Mouse (Mus musculus) limb, embryonic 11.5 days (tissue): Measurements from ENCODE around the gene Irf8. TPM values are rescaled to one million over a fixed set of nuclear protein-coding genes. Genes with fewer than 3 reads are reported as not detected.
"Not testable (repeated sequence)": the region's sequence is repeated elsewhere in the genome, so short reads cannot be mapped to it uniquely, and the experiment has no call there.

ENCODE experiments used
- ATAC-seq: fragments of 200-750 bp; cut with Nextera tagmentation; 2 replicates; pipeline ENCODE4 v1.8.0; 2017; ENCODE audit warnings: low read depth; ENCODE audit not compliant: insufficient number of reproducible peaks, low FRiP score, low TSS enrichment
- DNase-seq: peaks from one replicate; pipeline ENCODE4 v3.0.0-alpha.2; 2015; ENCODE audit warnings: low spot score
- H3K27ac ChIP-seq: fragments of 300-500 bp; sonication (generic); replicated peaks from 2 replicates; pipeline ENCODE4 v1.5.1; 2014; ENCODE audit warnings: low read depth, mild to moderate bottlenecking, low read length
- H3K27me3 ChIP-seq: fragments of 300-500 bp; sonication (generic); 2 replicates; pipeline ENCODE4 v1.6.1; 2014; ENCODE audit warnings: mild to moderate bottlenecking, low read length, mixed read lengths; ENCODE audit not compliant: control insufficient read depth, insufficient read depth
- H3K36me3 ChIP-seq: fragments of 300-500 bp; sonication (generic); 2 replicates; pipeline ENCODE4 v1.6.1; 2014; ENCODE audit warnings: mild to moderate bottlenecking, low read length, moderate library complexity, mixed read lengths; ENCODE audit not compliant: control insufficient read depth, insufficient read depth
- H3K4me1 ChIP-seq: fragments of 300-500 bp; sonication (generic); 2 replicates; pipeline ENCODE4 v1.6.1; 2014; ENCODE audit warnings: low read length, mixed read lengths; ENCODE audit not compliant: control insufficient read depth, insufficient read depth
- H3K4me2 ChIP-seq: fragments of 300-500 bp; sonication (generic); 2 replicates; pipeline ENCODE4 v1.6.1; 2014; ENCODE audit warnings: low read depth, mild to moderate bottlenecking, moderate library complexity; ENCODE audit not compliant: severe bottlenecking
- H3K4me3 ChIP-seq: fragments of 300-500 bp; sonication (generic); 2 replicates; pipeline ENCODE4 v1.5.1; 2014; ENCODE audit warnings: low read depth, low read length
- H3K9ac ChIP-seq: fragments of 300-500 bp; sonication (generic); 2 replicates; pipeline ENCODE4 v1.6.1; 2014; ENCODE audit warnings: mild to moderate bottlenecking, low read length
- H3K9me3 ChIP-seq: fragments of 300-500 bp; sonication (generic); 2 replicates; pipeline ENCODE4 v1.6.1; 2016; ENCODE audit warnings: low read length; ENCODE audit not compliant: control insufficient read depth
- WGBS: fragments of 180-500 bp; shearing (Covaris S2); extraction: QIAGEN DNeasy Blood & Tissue Kit; methylation state at CpG from one replicate; pipeline ENCODE4 v1.1.7; 2014; 5-methylcytosine and 5-hydroxymethylcytosine counted together
- polyA plus RNA-seq: library from polyadenylated mRNA; unstranded; fragments of >200 nt; fragmentation: Nextera tagmentation; extraction: Ambion mirVana; gene quantifications from 2 replicates; pipeline ENCODE4 v1.2.1, GENCODE M21; 2014

The Irf8 gene
- polyA plus RNA-seq, 1 experiment from 2014 or later = 2.4 TPM

DNA sequence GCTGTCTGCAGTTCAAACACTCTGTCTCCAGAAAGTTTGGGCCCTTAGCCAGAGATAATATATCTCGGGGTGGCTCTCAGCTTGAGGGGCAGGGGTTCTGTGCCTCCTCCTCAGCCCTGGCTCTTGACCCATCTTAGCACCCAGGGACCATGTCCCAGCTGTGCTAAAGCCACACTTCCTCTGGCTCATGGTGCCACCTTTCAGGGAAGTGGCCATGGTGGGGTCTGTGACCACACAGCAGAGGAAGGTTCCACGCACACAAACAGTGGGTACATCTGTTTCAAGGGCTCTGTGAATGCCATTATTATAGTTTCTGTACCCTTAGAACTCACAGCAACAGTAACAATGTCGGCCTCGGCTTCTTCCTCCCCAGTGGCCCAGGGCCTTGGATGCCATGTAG is 47.6 kb downstream of the Irf8 start:
- Histone ChIP-seq H3K4me1 (no peaks in the 10 kb centered on the region), H3K27me3 (no peaks in the 10 kb centered on the region), H3K4me3 (no peak overlapping the region), H3K36me3 (no peaks in the 10 kb centered on the region), H3K4me2 (no peak overlapping the region), H3K9ac (no peak overlapping the region), H3K27ac (no peak overlapping the region), H3K9me3 (no peaks in the 10 kb centered on the region)
- 93% methylated on average over 4 of the region's 4 CpGs for WGBS
- no peak for ATAC-seq
- DNase-seq = no peak

DNA sequence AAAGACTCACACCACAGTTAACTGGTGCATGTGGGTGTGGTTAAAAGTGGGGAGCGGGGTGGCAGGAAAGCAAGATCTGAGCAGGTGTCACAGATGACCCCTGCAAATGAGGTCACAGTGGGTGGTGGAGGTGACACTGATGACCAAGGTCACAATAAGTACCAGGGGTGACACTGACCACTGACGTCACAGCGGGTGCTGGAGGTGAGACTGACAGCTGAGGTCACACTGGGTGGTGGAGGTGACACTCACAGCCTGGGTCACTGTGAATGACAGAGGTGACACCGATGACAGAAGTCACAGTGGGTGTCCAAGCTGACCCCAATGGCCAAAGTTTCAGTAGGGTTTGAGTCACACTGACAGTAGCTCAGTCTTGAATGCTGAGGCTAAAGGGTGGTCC is 50.6 kb downstream of the Irf8 start:
- Histone ChIP-seq H3K4me3 (no peak overlapping the region), H3K36me3 (no peaks in the 10 kb centered on the region), H3K27ac (no peak overlapping the region), H3K4me2 (no peak overlapping the region), H3K27me3 (no peaks in the 10 kb centered on the region), H3K4me1 (no peaks in the 10 kb centered on the region), H3K9ac (no peak overlapping the region), H3K9me3 (no peaks in the 10 kb centered on the region)
- ATAC-seq (no peak), DNase-seq (no peak)
- WGBS = 73% methylated on average over 4 of the region's 4 CpGs

DNA sequence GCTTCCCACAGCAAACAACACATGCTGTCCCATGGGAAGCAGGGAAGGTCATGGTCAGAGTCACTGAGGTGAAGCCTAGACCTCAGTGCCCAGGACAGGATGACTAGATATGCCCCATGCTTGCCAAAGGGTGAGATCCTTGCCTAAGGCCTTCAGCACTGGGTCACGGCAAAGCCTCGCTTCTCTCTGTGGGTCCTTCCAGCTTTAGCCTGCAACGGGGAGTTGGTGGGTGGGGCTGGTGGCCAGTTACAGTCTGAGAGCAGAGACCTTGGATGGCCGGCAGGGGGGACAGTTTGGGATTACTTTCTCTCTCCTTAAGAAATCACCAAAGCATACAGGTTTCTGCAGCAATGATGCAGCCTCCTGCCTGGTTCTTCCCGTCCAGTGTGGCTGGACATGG is 51.5 kb downstream of the Irf8 start:
- DNase-seq = no peak
- H3K4me1 ChIP-seq = no peaks in the 10 kb centered on the region
- 34% methylated on average over 5 of the region's 5 CpGs for WGBS
- no peaks in the 10 kb centered on the region for H3K36me3 ChIP-seq
- H3K4me3 ChIP-seq = no peak overlapping the region
- H3K27me3 ChIP-seq = no peaks in the 10 kb centered on the region
- H3K27ac ChIP-seq = no peak overlapping the region
- H3K9me3 ChIP-seq = no peaks in the 10 kb centered on the region
- H3K4me2 ChIP-seq = no peak overlapping the region
- H3K9ac ChIP-seq = no peak overlapping the region
- no peak for ATAC-seq

DNA sequence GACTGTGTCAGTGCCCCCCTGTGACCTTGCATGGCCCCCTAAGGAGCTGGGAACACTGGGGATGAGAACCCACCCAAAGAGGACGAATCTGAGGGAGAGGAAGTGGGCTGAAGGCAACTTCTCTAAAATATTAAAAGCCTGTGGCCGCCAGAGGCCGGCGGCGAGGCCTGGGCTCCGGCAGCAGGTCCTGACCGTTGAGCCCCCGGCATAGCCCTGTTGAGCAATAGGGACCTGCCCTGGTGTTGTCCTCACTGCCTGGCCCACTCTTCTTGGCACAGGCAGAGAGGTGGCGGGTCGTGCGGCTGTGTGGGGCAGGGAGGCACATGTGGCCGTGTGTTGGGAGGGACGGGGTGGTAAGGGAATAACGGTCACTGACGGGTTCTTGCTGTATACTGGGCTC is 56.6 kb downstream of the Irf8 start:
- Histone ChIP-seq H3K4me3 (no peak overlapping the region), H3K4me1 (no peaks in the 10 kb centered on the region), H3K36me3 (no peaks in the 10 kb centered on the region), H3K27me3 (no peaks in the 10 kb centered on the region), H3K9me3 (no peaks in the 10 kb centered on the region), H3K4me2 (no peak overlapping the region), H3K27ac (no peak overlapping the region), H3K9ac (no peak overlapping the region)
- DNase-seq = no peak
- ATAC-seq = no peak
- WGBS = 89% methylated on average over 15 of the region's 15 CpGs

DNA sequence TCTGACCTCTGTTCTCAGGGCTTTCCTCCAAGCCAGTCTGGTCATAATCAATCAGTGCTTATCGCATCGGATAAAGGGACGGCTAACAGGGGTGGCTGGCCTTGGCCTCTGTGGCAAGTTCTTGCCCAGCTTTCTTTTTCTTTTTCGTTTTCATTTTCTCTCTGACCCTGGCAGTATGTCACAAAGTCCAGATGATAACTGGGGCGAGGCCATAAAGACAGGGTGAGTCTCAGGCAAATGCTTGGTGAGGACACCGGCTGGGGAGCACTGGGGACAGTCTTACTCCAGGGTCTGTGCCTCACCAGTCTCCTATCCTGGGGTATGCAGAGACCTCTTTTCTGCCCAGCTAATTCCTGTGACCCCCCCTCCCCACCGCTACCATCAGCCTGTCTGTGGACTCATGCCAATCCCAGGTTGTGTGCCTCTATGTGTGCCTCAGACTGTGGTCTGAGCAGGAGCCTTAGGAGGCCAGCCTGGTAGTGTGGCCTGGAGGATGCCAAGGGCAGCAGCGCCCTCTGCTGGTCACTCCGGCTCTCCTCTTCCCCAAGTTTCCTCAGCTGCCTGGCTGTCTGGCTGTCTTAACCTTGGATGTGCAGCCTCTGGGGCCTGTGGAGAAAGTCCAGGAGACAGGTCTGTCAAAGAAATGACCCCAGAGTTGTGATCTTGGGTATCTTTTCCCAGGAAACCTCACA is 59.9 kb downstream of the Irf8 start:
- Histone ChIP-seq H3K27ac (no peak overlapping the region), H3K4me1 (no peaks in the 10 kb centered on the region), H3K4me2 (no peak overlapping the region), H3K27me3 (peaks cover 4% of the 10 kb centered on the region; the same call in 1 of the 2 replicates), H3K9me3 (no peaks in the 10 kb centered on the region), H3K36me3 (no peaks in the 10 kb centered on the region), H3K4me3 (no peak overlapping the region), H3K9ac (no peak overlapping the region)
- 50% methylated on average over 9 of the region's 9 CpGs for WGBS
- ATAC-seq (no peak), DNase-seq (peak; percentile 94)

DNA sequence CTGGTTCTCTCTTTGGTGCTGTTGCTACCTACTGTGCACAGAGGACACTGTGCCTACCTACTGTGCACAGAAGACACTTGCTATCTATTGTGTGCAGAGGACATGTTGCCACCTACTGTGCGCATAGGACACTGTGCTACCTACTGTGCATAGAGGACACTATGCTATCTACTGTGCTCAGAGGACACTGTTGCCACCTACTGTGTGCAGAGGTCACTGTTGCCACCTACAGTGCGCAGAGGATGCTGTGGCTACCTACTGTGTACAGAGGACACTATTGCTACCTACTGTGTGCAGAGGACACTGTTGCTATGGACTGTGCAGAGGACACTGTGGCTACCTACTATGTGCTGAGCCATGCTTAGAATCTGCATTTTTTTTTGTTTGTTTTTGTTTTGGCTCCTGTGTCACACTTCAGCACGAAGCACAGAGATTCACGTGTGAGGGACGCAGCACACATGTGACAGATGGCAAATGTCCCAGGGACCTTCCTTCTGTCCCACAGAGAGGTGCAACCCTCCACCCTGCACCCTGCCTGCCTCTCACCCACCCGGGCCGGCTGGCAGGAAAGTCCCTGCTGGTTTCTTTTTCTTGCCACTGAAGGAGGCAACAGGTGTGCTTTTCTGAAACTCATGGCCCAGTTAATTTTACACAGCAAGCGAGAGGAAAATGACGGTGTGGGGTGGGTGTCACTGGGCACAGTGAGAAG is 61.0 kb downstream of the Irf8 start:
- 88% methylated on average over 9 of the region's 9 CpGs for WGBS
- H3K4me2 ChIP-seq = no peak overlapping the region
- ATAC-seq (no peak), DNase-seq (no peak)
- no peak overlapping the region for H3K27ac ChIP-seq
- no peak overlapping the region for H3K9ac ChIP-seq
- no peaks in the 10 kb centered on the region for H3K36me3 ChIP-seq
- H3K27me3 ChIP-seq = peaks cover 9% of the 10 kb centered on the region; the same call in 1 of the 2 replicates
- H3K4me1 ChIP-seq = no peaks in the 10 kb centered on the region
- no peak overlapping the region for H3K4me3 ChIP-seq
- no peaks in the 10 kb centered on the region for H3K9me3 ChIP-seq

DNA sequence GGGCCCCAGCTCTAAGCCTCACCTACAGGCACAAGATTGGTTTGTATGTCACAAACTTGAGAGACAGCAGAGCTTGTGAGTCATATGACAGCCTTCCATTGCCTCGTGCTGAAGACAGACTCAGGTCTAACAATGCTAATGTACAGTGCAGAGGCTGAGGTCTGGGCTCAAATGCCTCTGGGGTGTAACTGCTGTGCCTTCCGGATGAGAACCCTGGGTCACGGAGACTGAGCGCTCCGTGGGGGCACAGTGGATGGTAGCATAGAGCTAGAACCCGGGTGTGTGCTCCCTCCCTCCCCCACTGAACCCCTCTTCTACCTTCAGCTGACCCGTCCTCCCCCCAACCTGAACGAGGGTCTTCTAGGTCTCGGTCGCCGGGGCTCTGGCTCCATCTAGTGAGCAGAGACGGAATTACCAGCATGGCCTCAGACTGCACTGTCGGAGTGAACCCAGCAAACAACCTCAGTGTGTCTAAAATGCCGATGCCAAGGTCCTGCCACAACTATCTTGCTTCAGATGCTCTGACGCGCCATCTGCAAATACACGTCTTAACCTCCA is 64.2 kb downstream of the Irf8 start:
- WGBS = 6% methylated on average over 17 of the region's 17 CpGs
- Histone ChIP-seq H3K36me3 (no peaks in the 10 kb centered on the region), H3K27ac (no peak overlapping the region), H3K9me3 (no peaks in the 10 kb centered on the region), H3K4me3 (no peak overlapping the region), H3K4me1 (no peaks in the 10 kb centered on the region), H3K9ac (no peak overlapping the region), H3K27me3 (peaks cover 11% of the 10 kb centered on the region; the same call in 1 of the 2 replicates), H3K4me2 (no peak overlapping the region)
- DNase-seq (peak; percentile 86), ATAC-seq (no peak)

DNA sequence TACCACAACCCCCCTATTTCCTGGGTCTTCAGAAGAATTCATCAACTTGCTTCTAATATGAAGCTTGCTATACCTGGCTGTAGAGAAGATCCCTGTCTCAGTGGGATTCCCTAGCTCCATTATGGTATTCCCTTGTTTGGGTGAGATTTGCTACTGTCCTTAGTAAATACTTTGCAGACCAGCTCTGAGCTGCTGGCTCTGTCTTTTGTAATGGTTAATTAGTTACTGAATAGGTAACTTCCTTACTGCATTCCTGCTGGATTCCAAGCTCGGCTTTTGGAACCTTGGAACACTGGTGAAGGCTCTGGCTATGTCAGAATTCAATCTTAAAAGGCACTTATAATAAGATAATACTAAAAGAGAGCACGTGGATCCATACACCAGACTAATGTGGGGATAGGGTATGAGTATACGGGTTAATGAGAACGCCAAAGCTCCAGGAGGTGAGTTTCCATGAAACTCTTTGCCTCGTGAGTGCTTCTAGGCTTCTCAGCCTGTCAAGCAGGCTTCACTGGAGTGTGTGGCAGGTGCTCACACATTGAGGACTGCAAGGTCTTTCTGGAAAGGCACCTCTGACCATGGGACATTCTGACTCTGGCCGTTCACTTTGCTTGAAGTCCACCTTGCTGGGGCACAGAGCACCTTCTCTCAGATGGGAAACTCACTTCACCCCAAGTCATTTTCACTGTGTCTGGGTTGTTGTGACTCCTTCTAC is 67.7 kb downstream of the Irf8 start:
- ATAC-seq, H3K4me3 ChIP-seq, H3K4me1 ChIP-seq, DNase-seq, H3K9me3 ChIP-seq, H3K9ac ChIP-seq, H3K27ac ChIP-seq, H3K4me2 ChIP-seq, H3K36me3 ChIP-seq: not testable (repeated sequence)
- 71% methylated on average over 6 of the region's 6 CpGs for WGBS
- peaks cover 11% of the 10 kb centered on the region; the same call in 1 of the 2 replicates for H3K27me3 ChIP-seq
